Mouse (Mus musculus) Muller cell, postnatal 12 days (primary cell): Measurements from ENCODE around the gene Cbx3.
A peak's percentile ranks its signal among the peaks of the same experiment; 100 is the strongest.

Source experiments
- DNase-seq: peaks from one replicate; pipeline ENCODE4 v3.0.0-alpha.2; 2015; ENCODE audit errors: inconsistent ontology term

Cbx3 gene

GRCm38 (mm10) chr6:51523807-51524320 lies 53.7 kb downstream of the Cbx3 start, which contains the start of gene Snx10:
TSS of gene Snx10 (plus strand) at chr6:51523901.
- DNase-seq = peak; percentile 79

DNA sequence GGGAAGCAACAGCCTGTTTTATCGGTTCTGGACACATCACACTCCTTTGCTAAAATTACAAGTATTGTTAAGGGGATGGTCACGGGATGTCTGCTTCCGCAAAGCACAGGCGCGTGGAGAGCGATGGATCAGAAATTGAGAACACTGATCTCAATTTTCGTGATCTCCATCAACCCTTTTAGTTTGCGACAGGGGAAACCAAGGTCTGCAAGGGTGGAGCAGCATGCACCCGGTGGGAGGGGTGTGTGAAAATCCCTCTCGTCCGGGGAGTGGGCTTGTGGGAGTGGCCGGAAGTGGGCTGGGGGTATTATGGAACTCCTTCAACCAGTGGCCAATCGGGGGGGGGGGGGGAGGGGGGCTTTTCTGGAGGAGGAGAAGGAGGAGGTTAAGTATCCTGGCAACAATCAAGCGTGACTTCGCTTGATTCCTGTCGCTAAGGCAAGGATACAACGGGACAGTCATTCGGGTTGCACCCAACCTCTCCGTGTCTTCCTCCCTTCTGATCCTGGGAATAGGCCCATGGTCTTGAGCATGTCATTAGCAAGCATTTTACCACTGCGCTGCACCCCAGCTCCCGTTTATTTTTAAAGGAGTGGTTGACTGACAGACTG lies 54.3 kb downstream of the Cbx3 start:
- DNase-seq = peak; percentile 77

DNA sequence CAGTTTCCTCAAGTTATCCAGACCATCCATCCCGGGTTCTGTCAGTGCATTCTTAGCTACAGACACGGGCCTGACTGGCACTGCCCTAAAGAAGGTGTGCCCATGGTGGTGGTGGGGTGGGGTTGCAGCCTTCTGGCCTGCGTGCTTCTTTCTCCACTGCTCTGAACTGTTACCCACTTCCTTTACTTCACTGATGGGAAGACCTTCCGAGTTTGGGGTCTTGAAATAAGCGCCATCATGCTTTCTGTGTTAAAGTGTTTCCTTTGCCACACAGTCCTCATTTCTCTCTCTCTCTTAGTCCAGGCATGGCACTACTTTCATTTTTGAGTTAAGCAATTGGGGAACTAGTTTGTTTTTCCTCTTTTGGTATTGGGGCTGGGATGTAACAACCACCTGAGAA lies 54.8 kb downstream of the Cbx3 start:
- no peak for DNase-seq

GRCm38 (mm10) chr6:51529457-51529856 lies 59.3 kb downstream of the Cbx3 start:
- DNase-seq = no peak
